Mouse (Mus musculus): ENCODE measurements around the gene Lcn3. TPM values are rescaled to one million over a fixed set of nuclear protein-coding genes. Genes with fewer than 3 reads are reported as not detected.

Lcn3 gene
- polyA plus RNA-seq, 1 experiment from 2014 or later, result not detected

Other genes starting within 250 kb of the Lcn3 start
- 31.4 and 35.4 TPM in 2 replicates for gene Traf2, start 218.6 kb upstream of the Lcn3 start, polyA plus RNA-seq (2015; fragmentation: Nextera tagmentation; extraction: Ambion mirVana)
- 335 and 341 TPM in 2 replicates for gene Edf1, start 207.7 kb upstream of the Lcn3 start, polyA plus RNA-seq (2015; fragmentation: Nextera tagmentation; extraction: Ambion mirVana)
- 4.3 and 7.2 TPM in 2 replicates for gene Mamdc4, start 190.7 kb upstream of the Lcn3 start, polyA plus RNA-seq (2015; fragmentation: Nextera tagmentation; extraction: Ambion mirVana)
- gene Phpt1, start 190.3 kb upstream of the Lcn3 start, polyA plus RNA-seq (2015; fragmentation: Nextera tagmentation; extraction: Ambion mirVana), result 169 and 174 TPM in 2 replicates
- 0.39 and 0.62 TPM in 2 replicates for gene Ajm1, start 183.8 kb upstream of the Lcn3 start, polyA plus RNA-seq (2015; fragmentation: Nextera tagmentation; extraction: Ambion mirVana)
- gene Rabl6, start 157.0 kb upstream of the Lcn3 start, polyA plus RNA-seq (2015; fragmentation: Nextera tagmentation; extraction: Ambion mirVana), result 80.3 and 81.9 TPM in 2 replicates
- gene Ccdc183, start 147.9 kb upstream of the Lcn3 start, polyA plus RNA-seq (2015; fragmentation: Nextera tagmentation; extraction: Ambion mirVana), result 0.31 and 0.34 TPM in 2 replicates
- 23.5 and 24.8 TPM in 2 replicates for gene Tmem141, start 143.6 kb upstream of the Lcn3 start, polyA plus RNA-seq (2015; fragmentation: Nextera tagmentation; extraction: Ambion mirVana)
- 0.59 and 2.1 TPM in 2 replicates for gene Fcna, start 137.5 kb upstream of the Lcn3 start, polyA plus RNA-seq (2015; fragmentation: Nextera tagmentation; extraction: Ambion mirVana)
- not detected in 2 replicates for gene Lcn8, start 112.4 kb upstream of the Lcn3 start, polyA plus RNA-seq (2015; fragmentation: Nextera tagmentation; extraction: Ambion mirVana)
- gene Lcn5, start 107.6 kb upstream of the Lcn3 start, polyA plus RNA-seq (2015; fragmentation: Nextera tagmentation; extraction: Ambion mirVana), result not detected in 2 replicates
- not detected in 2 replicates for gene Lcn6, start 88.8 kb upstream of the Lcn3 start, polyA plus RNA-seq (2015; fragmentation: Nextera tagmentation; extraction: Ambion mirVana)
- gene Lcn10, start 82.8 kb upstream of the Lcn3 start, polyA plus RNA-seq (2015; fragmentation: Nextera tagmentation; extraction: Ambion mirVana), result not detected in 2 replicates
- not detected in 2 replicates for gene Obp2a, start 65.5 kb upstream of the Lcn3 start, polyA plus RNA-seq (2015; fragmentation: Nextera tagmentation; extraction: Ambion mirVana)
- gene Bmyc, start 58.8 kb upstream of the Lcn3 start, polyA plus RNA-seq (2015; fragmentation: Nextera tagmentation; extraction: Ambion mirVana), result 95.4 and 103 TPM in 2 replicates
- gene Obp2b, start 28.6 kb upstream of the Lcn3 start, polyA plus RNA-seq (2015; fragmentation: Nextera tagmentation; extraction: Ambion mirVana), result not detected in 2 replicates
- gene Lcn11, start 11.4 kb downstream of the Lcn3 start, polyA plus RNA-seq (2015; fragmentation: Nextera tagmentation; extraction: Ambion mirVana), result not detected in 2 replicates
- not detected in 2 replicates for gene Gm13539, start 16.7 kb downstream of the Lcn3 start, polyA plus RNA-seq (2015; fragmentation: Nextera tagmentation; extraction: Ambion mirVana)
- gene Glt6d1, start 50.3 kb downstream of the Lcn3 start, polyA plus RNA-seq (2015; fragmentation: Nextera tagmentation; extraction: Ambion mirVana), result not detected in 2 replicates
- not detected in 2 replicates for gene Lcn9, start 57.6 kb downstream of the Lcn3 start, polyA plus RNA-seq (2015; fragmentation: Nextera tagmentation; extraction: Ambion mirVana)
- gene Sohlh1, start 81.7 kb downstream of the Lcn3 start, polyA plus RNA-seq (2015; fragmentation: Nextera tagmentation; extraction: Ambion mirVana), result not detected in 2 replicates
- gene Kcnt1, start 98.2 kb downstream of the Lcn3 start, polyA plus RNA-seq (2015; fragmentation: Nextera tagmentation; extraction: Ambion mirVana), result 0.34 and 0.37 TPM in 2 replicates
- 15.0 and 20.1 TPM in 2 replicates for gene Camsap1, start 217.7 kb downstream of the Lcn3 start, polyA plus RNA-seq (2015; fragmentation: Nextera tagmentation; extraction: Ambion mirVana)

All from embryonic facial prominence, embryonic 13.5 days (tissue).